Mouse (Mus musculus): ENCODE measurements around the gene Gpr156.

DNA sequence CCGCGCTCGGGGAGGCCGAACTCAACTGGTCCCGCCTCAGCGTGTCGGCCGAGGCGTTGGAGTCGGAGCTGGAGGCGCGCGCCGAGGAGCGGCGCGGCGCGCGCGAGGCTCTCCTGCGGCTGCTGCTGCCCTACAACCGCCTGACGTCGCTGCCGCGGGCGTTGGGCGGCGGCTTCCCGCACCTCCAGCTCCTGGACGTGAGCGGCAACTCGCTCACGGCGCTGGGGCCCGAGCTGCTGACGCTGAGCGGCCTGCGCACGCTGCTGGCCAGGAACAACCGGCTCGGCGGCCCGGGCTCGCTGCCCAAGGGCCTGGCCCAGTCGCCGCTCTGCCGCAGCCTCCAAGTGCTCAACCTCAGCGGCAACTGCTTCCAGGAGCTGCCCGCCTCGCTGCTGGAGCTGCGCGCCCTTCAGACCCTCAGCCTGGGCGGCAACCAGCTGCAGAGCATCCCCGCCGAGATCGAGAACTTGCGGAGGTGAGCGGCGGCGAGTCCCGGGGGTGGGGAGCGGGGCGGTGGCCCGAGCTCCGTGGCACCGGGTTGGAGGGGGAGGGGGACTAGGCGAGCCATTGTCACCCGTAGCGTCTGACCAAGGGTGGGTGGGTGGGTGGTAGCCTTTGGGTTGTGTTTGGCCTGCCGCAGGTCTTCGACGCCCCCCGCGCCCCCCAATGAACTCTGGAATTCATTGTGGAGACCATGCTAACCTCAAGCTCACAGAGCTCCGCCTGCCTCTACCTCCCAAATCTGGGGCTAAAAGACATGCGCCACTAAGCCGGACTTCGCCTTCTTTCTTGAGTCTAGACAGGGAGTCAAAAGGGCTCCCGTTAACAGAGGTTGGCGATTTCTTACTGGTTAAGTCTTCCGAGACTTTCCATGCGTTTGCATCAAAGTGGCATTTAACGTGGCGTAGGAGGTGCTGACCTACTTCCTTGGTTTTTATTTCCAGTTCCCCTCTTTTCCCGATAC is 47.5 kb upstream of the Gpr156 start:
- TF ChIP-seq CTCF (IDR thresholded peaks at IDR 0.05; ENCODE audit: low read depth, low read length) (no peak), POLR2A (IDR thresholded peaks at IDR 0.05; ENCODE audit: borderline replicate concordance, low read depth, low read length) (no peak)
